Mouse (Mus musculus) kidney, postnatal 0 days (tissue): ENCODE results near the gene Tbc1d20. TPM values are rescaled to one million over a fixed set of nuclear protein-coding genes. Genes with fewer than 3 reads are reported as not detected.

Experiments used
- ATAC-seq: fragments of 200-750 bp; cut with Nextera tagmentation; replicated peaks from 2 replicates; pipeline ENCODE4 v1.8.0; 2017; ENCODE audit warnings: low read depth, moderate number of reproducible peaks, moderate TSS enrichment, moderate library complexity; ENCODE audit not compliant: low FRiP score
- DNase-seq: peaks from one replicate; pipeline ENCODE4 v3.0.0-alpha.2; 2016; ENCODE audit warnings: low spot score
- H3K27ac ChIP-seq: fragments of 300-500 bp; sonication (generic); 2 replicates; pipeline ENCODE4 v1.5.1; 2014; ENCODE audit warnings: mild to moderate bottlenecking
- H3K27me3 ChIP-seq: fragments of 300-500 bp; sonication (generic); 2 replicates; pipeline ENCODE4 v1.6.1; 2014; ENCODE audit warnings: low read length, mixed read lengths; ENCODE audit not compliant: insufficient read depth
- H3K36me3 ChIP-seq: fragments of 300-500 bp; sonication (generic); 2 replicates; pipeline ENCODE4 v1.6.1; 2014; ENCODE audit warnings: low read length, mixed read lengths; ENCODE audit not compliant: insufficient read depth
- H3K4me1 ChIP-seq: fragments of 300-500 bp; sonication (generic); replicated peaks from 2 replicates; pipeline ENCODE4 v1.6.1; 2014; ENCODE audit warnings: antibody characterized with exemption, low read length, mixed read lengths; ENCODE audit not compliant: insufficient read depth
- H3K4me2 ChIP-seq: fragments of 300-500 bp; sonication (generic); 2 replicates; pipeline ENCODE4 v1.6.1; 2014; ENCODE audit warnings: mild to moderate bottlenecking, low read length, moderate library complexity, mixed read lengths
- H3K4me3 ChIP-seq: fragments of 300-500 bp; sonication (generic); replicated peaks from 2 replicates; pipeline ENCODE4 v1.5.1; 2014; ENCODE audit warnings: low read depth, low read length
- H3K9ac ChIP-seq: fragments of 300-500 bp; sonication (generic); 2 replicates; pipeline ENCODE4 v1.6.1; 2014; ENCODE audit warnings: low read depth, low read length
- H3K9me3 ChIP-seq: fragments of 300-500 bp; sonication (generic); replicated peaks from 2 replicates; pipeline ENCODE4 v1.6.1; 2016; ENCODE audit warnings: low read length, inconsistent platforms, mixed read lengths
- CTCF ChIP-seq: IDR thresholded peaks from 2 replicates; pipeline ENCODE4 v1.5.1; 2016; ENCODE audit warnings: antibody characterized with exemption, low read depth, mild to moderate bottlenecking, moderate library complexity
- WGBS: fragments of 180-500 bp; shearing (Covaris S2); extraction: QIAGEN DNeasy Blood & Tissue Kit; methylation state at CpG from one replicate; pipeline ENCODE4 v1.1.7; 2014; 5-methylcytosine and 5-hydroxymethylcytosine counted together
- polyA plus RNA-seq: library from polyadenylated mRNA; unstranded; fragments of >200 nt; fragmentation: Nextera tagmentation; extraction: Ambion mirVana; gene quantifications from 2 replicates; pipeline ENCODE4 v1.2.1, GENCODE M21; 2015

Tbc1d20 gene
- polyA plus RNA-seq, 1 experiment from 2014 or later: 30.4 TPM

GRCm38 (mm10) chr2:152360271-152360775 is 66.7 kb downstream of the Tbc1d20 start:
- H3K27me3 ChIP-seq: no peaks in the 10 kb centered on the region
- no peaks in the 10 kb centered on the region for H3K4me1 ChIP-seq
- H3K9me3 ChIP-seq: no peaks in the 10 kb centered on the region
- H3K4me3 ChIP-seq: no peak overlapping the region
- 21% methylated on average over 7 of the region's 7 CpGs for WGBS
- no peak overlapping the region for H3K27ac ChIP-seq
- H3K4me2 ChIP-seq: no peak overlapping the region
- ATAC-seq: no peak; the same call in 1 of the 2 replicates
- no peaks in the 10 kb centered on the region for H3K36me3 ChIP-seq
- DNase-seq: peak; percentile 51
- no peak for TF ChIP-seq CTCF
- H3K9ac ChIP-seq: no peak overlapping the region

DNA sequence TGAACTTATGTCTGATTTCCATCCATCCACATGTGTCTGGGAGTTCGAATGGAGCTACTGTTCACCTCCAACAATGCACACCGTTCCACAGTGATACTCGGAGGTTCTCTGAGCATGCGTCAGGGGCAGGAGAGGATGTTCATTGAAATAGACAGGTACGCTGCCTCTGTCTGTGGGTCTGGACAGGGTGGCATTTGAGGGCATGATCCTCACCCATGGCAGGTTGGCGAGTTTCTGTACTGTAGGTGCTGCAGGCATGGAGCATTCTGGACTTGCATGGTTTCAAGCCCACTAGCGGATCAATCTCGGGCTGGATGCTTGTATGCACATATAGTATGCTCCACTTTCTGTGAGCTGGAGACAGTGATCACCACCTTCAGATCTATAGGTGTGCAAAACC is 67.6 kb downstream of the Tbc1d20 start:
- Histone ChIP-seq H3K27ac (no peak overlapping the region), H3K4me2 (no peak overlapping the region), H3K4me3 (no peak overlapping the region), H3K9ac (no peak overlapping the region), H3K4me1 (no peaks in the 10 kb centered on the region), H3K9me3 (no peaks in the 10 kb centered on the region), H3K36me3 (no peaks in the 10 kb centered on the region), H3K27me3 (no peaks in the 10 kb centered on the region)
- ATAC-seq (no peak), DNase-seq (no peak)
- no peak for TF ChIP-seq CTCF
- 88% methylated on average over 8 of the region's 8 CpGs for WGBS

Other genes with a start within 250 kb of the Tbc1d20 start
- not detected in 2 replicates for gene Scrt2, start 212.3 kb upstream of the Tbc1d20 start, polyA plus RNA-seq
- gene Srxn1, start 188.3 kb upstream of the Tbc1d20 start, polyA plus RNA-seq: 19.7 and 20.3 TPM in 2 replicates
- gene Tcf15, start 150.3 kb upstream of the Tbc1d20 start, polyA plus RNA-seq: 12.2 and 15.5 TPM in 2 replicates
- 77.9 and 83.1 TPM in 2 replicates for gene Csnk2a1, start 67.0 kb upstream of the Tbc1d20 start, polyA plus RNA-seq
- gene Rbck1, start 38.8 kb downstream of the Tbc1d20 start, polyA plus RNA-seq: 67.6 and 68.4 TPM in 2 replicates
- gene Trib3, start 50.2 kb downstream of the Tbc1d20 start, polyA plus RNA-seq: 0.79 and 1.1 TPM in 2 replicates
- 0.60 and 0.68 TPM in 2 replicates for gene Nrsn2, start 82.8 kb downstream of the Tbc1d20 start, polyA plus RNA-seq
- gene Sox12, start 104.2 kb downstream of the Tbc1d20 start, polyA plus RNA-seq: 8.2 and 9.2 TPM in 2 replicates
- gene Zcchc3, start 121.2 kb downstream of the Tbc1d20 start, polyA plus RNA-seq: 28.3 and 31.0 TPM in 2 replicates
- gene 6820408C15Rik, start 121.8 kb downstream of the Tbc1d20 start, polyA plus RNA-seq: 0.76 and 0.92 TPM in 2 replicates
- not detected in 2 replicates for gene Defb23, start 170.8 kb downstream of the Tbc1d20 start, polyA plus RNA-seq
- gene Defb20, start 183.2 kb downstream of the Tbc1d20 start, polyA plus RNA-seq: 0.17 TPM in 1 of 2 replicates, not detected in the other
- not detected in 2 replicates for gene Defb22, start 196.3 kb downstream of the Tbc1d20 start, polyA plus RNA-seq
- 0.27 TPM in 1 of 2 replicates, not detected in the other for gene Defb26, start 217.9 kb downstream of the Tbc1d20 start, polyA plus RNA-seq
- gene Defb28, start 224.4 kb downstream of the Tbc1d20 start, polyA plus RNA-seq: 1.1 and 1.8 TPM in 2 replicates
- gene Defb29, start 246.3 kb downstream of the Tbc1d20 start, polyA plus RNA-seq: 48.4 and 64.8 TPM in 2 replicates